Comparison of ENCODE assay signal across 15 mouse cellular contexts in the genomic region with DNA sequence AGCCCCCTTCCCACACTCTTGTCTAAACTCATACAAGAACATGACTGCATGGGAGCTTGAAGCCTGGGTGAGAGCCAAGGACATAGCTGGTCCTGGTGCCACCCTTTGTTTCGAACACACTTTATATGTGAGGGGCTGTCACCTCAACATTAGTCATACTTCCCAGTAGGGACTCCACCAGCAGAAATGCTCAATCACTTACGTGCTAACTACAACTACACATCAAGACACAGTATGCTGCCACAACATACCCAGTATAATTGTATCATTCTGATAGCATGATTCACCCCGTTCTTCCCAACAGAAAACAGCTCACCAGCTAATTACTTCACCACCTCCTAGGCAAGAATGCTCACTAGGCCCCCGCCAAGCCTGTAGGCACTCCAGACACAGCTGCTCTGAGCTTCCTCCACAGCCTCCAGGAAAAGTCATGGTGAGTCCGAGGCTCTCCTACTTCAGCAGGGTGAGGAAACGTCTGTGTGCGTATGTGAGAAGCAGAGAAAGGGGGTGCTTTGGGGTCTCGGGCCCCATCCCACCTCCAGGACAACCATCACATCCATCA.
DNase-seq lines count a peak whose midpoint lies in the region; TF ChIP-seq lines count a peak whose summit lies in the region.
"Had no signal": no experiment of that assay in that cellular context is flagged by ENCODE, and none has a peak within 500 bp of the region (broad histone marks: within the 10 kb centered on the region; RNA-seq: fewer than 3 reads in every experiment).

No protein-coding gene starts in this region.

- H3ac ChIP-seq in C2C12 (ENCODE audit: control insufficient read depth, insufficient read length, low read depth) (no peak overlapping the region), myocyte (ENCODE audit: control insufficient read depth, insufficient read length) (no peak overlapping the region)

- no peaks in the 10 kb centered on the region for H3K27me3 ChIP-seq in C2C12 (ENCODE audit: control insufficient read depth, insufficient read depth, insufficient read length)
- no peaks in the 10 kb centered on the region for H3K27me3 ChIP-seq in myocyte (ENCODE audit: control insufficient read depth, insufficient read depth, insufficient read length)
- H3K27me3 ChIP-seq: CH12.LX; embryonic facial prominence, embryonic 12.5 days; hindbrain, embryonic 13.5 days had no signal

- peak overlapping the region; percentile 42 for H3K4me2 ChIP-seq in myocyte (ENCODE audit: low read depth)
- H3K4me2 ChIP-seq: embryonic facial prominence, embryonic 12.5 days; hindbrain, embryonic 13.5 days had no signal

- TF ChIP-seq CTCF in C2C12 (IDR thresholded peaks at IDR 0.05; ENCODE audit: control insufficient read depth, insufficient read depth, insufficient read length): no peak

- H3K4me3 ChIP-seq in C2C12 (ENCODE audit: insufficient read depth, poor library complexity, severe bottlenecking): no peak overlapping the region
- H3K4me3 ChIP-seq in myocyte: no peak overlapping the region
- H3K4me3 ChIP-seq: embryonic facial prominence, embryonic 12.5 days; heart, embryonic 10.5 days; hindbrain, embryonic 13.5 days had no signal

- no peak for TF ChIP-seq POLR2A in myocyte (IDR thresholded peaks at IDR 0.05; ENCODE audit: insufficient read length, low read depth)

- H3K79me2 ChIP-seq in C2C12 (ENCODE audit: control insufficient read depth, insufficient read depth): no peaks in the 10 kb centered on the region
- no peaks in the 10 kb centered on the region for H3K79me2 ChIP-seq in myocyte (ENCODE audit: control insufficient read depth, insufficient read depth)

- H3K79me3 ChIP-seq in C2C12 (ENCODE audit: low read depth): no peaks in the 10 kb centered on the region

- H3K36me3 ChIP-seq in C2C12 (ENCODE audit: control insufficient read depth, insufficient read depth): no peaks in the 10 kb centered on the region
- H3K36me3 ChIP-seq in myocyte (ENCODE audit: control insufficient read depth, insufficient read depth): no peaks in the 10 kb centered on the region
- H3K36me3 ChIP-seq: embryonic facial prominence, embryonic 12.5 days; heart, embryonic 10.5 days; hindbrain, embryonic 13.5 days had no signal

- DNase-seq in layer of hippocampus, adult 8-10 months (ENCODE audit: low spot score in 2 of 2): peak; percentile 33 to 35
- no peak for DNase-seq in layer of hippocampus, postnatal 25 days (ENCODE audit: extremely low spot score in 1 of 2, low spot score in 1 of 2)
- DNase-seq in Muller cell, postnatal 12 days (ENCODE audit: inconsistent ontology term): peak; percentile 74
- no peak for DNase-seq in c-Kit-positive CD71-positive TER-119-positive erythroid progenitor cells, embryonic 14.5 days (ENCODE audit: low spot score)
- DNase-seq in thymus, postnatal 10 days (ENCODE audit: low spot score in 2 of 2): no peak
- DNase-seq: adrenal gland, postnatal 14 days; cerebellum, adult 8-10 months; lung, adult 18-20 months; thymus, adult 2 months had no signal

TF ChIP-seq in C2C12, 6 proteins besides CTCF, POLR2A, EP300 and RAD21:
- no peak for TF ChIP-seq MAX (IDR thresholded peaks at IDR 0.05)
- TF ChIP-seq CEBPB (IDR thresholded peaks at IDR 0.05; ENCODE audit: low read depth): peak; percentile 20
- TF ChIP-seq MYOD1 (IDR thresholded peaks at IDR 0.05; ENCODE audit: control insufficient read depth, insufficient read length, low read depth): peak; percentile 47

TF ChIP-seq in myocyte, 11 proteins besides CTCF, POLR2A, EP300 and RAD21:
- peak in 2 of 3 experiments; percentile 59 to 75 for TF ChIP-seq MYOD1 (IDR thresholded peaks at IDR 0.05; ENCODE audit: control insufficient read depth in 1 of 3, insufficient read length in 2 of 3, low read depth in 2 of 3)
- TF ChIP-seq REST (IDR thresholded peaks at IDR 0.05; ENCODE audit: insufficient read depth, insufficient read length): no peak
- TF ChIP-seq TCF3 (IDR thresholded peaks at IDR 0.05; ENCODE audit: insufficient read length, low read depth): no peak
- TF ChIP-seq MYOG (IDR thresholded peaks at IDR 0.05; ENCODE audit: control insufficient read depth in 1 of 3, insufficient read depth in 1 of 3, insufficient read length in 2 of 3, low read depth in 2 of 3): peak in 1 of 3 experiments; percentile 78
- no peak for TF ChIP-seq POLR2AphosphoS2 (IDR thresholded peaks at IDR 0.05; ENCODE audit: insufficient read length, low read depth)

Comparison
In these comparisons a context has a peak if more than half of its experiments do, and no peak if none do; other contexts are left out.
1. DNase-seq: peak in layer of hippocampus, adult 8-10 months (2 of 2) and Muller cell, postnatal 12 days (single experiment); none in layer of hippocampus, postnatal 25 days (0 of 2), c-Kit-positive CD71-positive TER-119-positive erythroid progenitor cells, embryonic 14.5 days (single experiment) and thymus, postnatal 10 days (0 of 2).